Mouse (Mus musculus) adrenal gland, adult (tissue): ENCODE measurements around the gene Nipa1.
"Not testable (repeated sequence)": the region's sequence is repeated elsewhere in the genome, so short reads cannot be mapped to it uniquely, and the experiment has no call there.

Experiments
- DNase-seq, 2 experiments: peaks; one replicate each; pipeline ENCODE4 v3.0.0; 2022 to 2023; ENCODE audit warnings: low spot score in 1 of 2; ENCODE audit not compliant: inconsistent age in 2 of 2

The Nipa1 gene

DNA sequence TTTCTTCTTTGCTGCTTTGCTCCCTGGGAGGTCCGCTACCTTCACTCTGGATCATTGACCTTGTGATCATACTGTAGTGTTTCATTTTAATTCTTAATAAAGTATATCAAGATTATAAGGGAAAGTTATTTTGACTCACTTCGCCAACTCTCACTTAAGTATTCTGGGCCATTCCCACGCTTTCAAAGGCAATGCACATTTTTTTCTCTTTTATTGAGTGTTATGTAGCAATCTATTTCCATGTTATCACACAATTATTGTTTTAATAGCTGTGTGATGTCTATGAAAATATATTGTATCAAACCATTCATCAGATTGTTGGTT, at the start of gene Nipa1:
Nipa1 (minus strand) TSS at position 25 of the 324 bp plus-strand sequence.
- no peak for DNase-seq

DNA sequence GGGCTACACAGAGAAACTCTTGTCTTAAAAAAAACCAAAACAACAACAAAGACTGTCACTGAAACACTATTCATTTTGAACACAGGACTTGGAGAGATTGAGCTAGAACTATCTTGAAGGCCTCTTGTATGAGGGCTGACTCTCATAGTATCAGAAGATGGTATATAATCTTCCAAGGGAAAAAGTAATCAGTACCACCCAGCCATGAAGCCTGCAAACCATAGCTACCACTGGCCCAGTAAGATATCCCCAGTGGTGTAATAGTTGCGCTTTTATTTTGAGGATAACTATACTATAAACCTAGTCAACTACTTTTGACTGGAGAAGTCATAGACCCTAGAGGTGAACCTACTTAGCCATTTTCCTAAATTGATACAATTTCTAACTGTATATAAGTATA, 46.9 kb upstream of the Nipa1 start:
- DNase-seq, result no peak

DNA sequence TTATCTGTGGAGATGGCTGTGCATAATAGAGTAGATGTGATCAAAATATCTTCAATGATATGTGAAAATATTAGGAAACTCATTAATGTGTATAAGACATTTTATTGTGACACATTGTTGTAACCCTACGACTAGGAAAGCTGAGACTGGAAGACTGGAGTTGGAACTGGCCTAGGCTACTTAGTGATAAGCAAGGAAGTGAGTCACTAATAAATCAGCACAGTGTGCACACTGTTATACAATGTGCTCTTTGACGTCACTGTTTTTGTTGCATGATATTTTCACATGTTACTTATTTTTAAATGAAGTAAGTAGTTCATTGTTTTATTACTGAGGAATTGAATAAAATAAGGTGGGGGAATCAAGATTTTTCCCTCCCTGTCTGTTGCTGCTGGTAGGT, 46.4 kb upstream of the Nipa1 start:
- DNase-seq, result peak; percentile 19 to 71

DNA sequence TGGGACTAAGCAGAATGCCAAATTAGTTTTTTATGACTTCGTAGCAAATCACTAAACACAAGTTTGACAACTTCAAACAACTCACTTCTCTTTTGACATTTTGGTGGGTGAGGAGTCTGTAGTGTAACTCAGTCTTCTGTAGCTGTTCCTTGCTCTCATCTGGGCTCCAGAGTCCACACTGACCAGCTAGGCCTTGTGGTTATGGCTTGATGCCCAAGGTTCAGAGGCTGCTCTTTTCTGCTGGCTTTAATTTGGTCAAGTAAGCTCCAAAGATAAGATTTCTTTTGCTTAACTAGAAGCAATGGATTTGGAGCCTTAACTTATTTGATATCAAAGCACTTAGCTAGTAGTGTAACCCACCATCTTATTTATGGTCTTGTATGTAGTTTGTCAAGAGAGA, 45.1 kb upstream of the Nipa1 start:
- peak; percentile 78 to 86 for DNase-seq

DNA sequence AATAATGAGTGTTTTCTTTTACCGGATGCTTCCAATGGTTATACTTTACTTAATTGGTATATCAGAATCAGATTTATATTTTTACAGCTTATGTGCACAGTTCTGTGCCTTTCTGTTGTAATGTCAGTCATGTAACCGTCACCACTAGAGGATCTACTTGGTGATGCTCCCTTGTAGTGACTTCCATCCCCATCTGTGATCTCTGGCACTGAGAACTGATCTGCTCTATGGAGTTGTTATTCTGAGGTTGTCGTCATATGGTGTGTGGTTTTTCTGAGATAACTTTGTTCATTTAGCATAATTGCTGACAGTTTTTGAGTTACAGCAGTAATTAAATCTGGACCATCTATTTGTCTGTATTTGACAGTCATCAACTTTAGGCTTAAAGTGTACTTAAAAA, 35.6 kb upstream of the Nipa1 start:
- DNase-seq, result peak in 1 of 2 experiments; percentile 14

DNA sequence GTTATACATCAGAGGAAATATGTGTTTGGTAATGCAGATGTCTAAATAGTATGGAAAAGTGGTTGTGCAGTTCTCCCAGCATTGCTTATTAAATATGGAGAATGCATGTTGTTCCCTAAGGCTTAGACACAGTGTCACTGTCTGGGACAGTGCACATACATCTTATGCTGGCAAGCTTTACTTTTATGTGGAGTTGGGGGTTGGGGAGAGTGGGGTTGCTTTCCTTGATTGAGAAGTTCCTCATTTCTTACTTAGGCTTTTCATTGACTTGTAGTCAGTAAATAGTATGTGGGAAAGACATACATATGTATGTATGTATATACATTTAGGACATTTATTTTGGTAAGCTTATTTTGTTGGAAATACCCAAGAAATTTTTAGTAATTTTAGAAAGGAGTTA, 33.2 kb upstream of the Nipa1 start:
- DNase-seq, result no peak

DNA sequence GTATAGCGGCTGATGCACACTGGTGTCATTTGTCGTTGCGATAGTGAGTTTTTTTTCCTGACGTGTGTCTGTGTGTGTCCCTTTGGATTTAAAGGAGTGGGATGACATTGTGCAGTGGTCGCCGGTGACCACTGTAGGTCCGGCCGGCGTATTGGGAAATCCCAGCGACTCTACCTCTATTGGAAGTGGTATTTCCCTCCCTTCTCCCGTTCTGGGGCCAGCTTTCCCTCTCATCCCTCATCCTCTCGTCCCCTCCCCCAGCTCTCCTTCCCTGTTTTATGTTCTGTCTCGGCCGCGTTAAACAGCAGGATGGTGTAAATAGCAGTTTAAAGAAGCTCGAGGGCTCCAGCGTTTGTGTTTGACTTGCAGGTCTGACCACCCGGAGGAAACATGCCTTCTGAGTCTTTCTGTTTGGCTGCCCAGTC, 30.7 kb upstream of the Nipa1 start:
- DNase-seq, result peak; percentile 45 to 84

DNA sequence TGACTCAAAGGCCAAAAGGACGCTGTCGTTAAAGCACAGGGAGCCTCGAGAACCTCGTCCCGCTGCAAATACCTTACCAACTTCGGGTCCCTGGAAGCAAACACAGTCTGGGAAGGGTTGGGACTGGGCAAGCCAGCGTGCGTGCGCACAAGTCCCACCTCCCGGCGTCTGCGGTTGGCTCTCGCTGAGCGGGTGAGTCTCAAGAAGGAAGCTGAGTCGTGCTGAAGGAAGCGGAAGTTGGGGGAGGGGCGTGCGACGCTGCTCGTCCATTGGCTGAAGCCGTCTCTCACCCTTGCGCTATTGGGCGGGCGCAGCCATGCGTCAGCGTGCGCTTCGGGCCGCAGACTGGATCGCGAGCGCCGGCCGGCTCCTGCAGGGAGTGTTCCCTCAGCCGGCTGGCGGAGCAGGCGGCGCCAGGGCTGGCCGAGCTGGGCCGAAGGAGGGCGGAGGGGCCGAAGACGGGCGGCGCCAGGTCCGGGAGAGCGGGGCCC, 30.1 kb upstream of the Nipa1 start, which contains the start of gene Herc2:
Herc2 (plus strand) TSS at position 366 of the 491 bp plus-strand sequence.
- peak; percentile 99 to 100 for DNase-seq

DNA sequence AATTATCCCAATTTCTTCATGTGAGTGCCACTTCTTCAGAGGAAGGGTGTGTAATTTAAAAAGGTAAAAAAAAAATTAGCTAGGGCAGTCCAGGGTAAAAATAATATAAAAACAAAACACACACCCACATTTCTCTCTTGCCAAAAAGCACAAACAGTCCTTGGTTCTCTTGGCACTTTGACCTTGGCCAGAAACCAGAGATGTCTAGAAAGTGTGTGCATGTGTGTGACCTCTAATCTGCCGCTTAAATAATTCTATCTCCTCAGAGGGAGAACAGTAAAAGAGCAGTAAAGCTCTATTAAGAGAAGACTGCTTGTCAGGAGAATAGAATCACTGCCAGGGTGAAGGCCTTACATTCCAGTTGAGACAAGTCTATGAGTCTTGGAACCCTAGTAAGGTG, 27.4 kb upstream of the Nipa1 start:
- DNase-seq, result peak in 1 of 2 experiments; percentile 58

DNA sequence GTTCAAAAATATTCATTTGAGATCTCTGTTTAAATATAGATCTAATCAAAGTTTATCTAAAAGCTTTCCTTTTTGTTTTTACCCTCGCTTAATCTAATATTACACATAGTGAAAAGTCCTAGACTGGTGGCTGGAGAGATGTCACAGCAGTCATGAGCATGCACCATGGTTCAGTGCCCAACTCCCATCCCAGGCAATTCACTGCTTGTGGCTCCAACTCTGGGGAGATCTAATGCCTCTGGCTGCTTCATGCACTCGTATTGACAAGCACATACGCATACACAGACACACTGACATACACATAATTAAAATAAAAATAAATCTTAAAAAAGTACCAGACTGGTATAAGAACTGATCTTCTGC, 24.5 kb upstream of the Nipa1 start:
- DNase-seq, result no peak

DNA sequence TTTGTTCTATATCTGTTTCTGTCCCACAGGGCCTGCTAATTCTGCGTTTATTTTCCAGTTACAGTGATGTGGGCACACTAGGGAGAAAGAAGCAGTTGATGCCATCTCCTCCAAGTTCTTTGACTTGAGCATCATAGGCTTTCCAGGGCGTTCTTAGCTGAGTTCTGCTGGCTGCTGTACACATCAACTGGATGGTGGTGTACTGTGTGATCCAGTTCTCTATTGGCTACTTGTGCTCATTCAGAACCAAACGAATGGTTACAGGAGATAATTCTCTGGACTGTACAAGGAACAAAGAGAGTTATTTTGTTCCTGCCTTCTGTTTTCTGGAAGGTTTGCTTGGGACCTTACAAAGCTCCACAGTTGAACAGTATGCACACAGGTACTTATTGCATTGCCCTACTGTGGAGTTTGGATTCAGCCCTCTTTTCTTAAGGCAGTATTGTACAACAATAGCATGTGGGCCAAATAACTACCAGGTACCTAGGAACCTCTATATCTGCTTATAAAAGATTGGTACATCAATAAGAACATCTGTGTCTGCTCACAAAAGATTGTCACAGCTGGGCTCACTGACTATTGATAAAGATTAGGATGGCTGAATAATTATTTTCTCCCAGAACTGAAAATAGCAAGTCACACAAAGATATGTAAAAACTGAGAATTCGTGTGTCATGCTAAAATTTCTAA, 24.0 kb upstream of the Nipa1 start:
- DNase-seq, result no peak

DNA sequence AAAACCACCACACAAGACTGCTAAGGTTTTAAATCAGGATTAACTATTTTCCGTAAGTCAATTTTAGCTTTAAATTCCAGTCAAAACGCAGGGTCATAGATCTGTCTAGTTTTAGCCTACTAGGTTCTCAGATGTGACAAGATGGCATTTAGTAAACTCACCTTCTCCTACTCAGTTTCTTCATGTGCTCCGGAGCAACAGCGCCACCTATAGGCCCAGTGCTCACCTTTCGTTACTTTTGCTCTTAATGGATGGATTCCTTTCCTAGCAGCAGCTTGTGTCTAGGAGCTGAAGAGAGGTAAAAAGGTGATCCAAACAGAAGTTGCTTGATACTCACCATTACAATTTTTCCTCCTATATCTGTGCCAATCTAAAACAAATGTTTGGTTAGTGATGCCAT, 22.6 kb upstream of the Nipa1 start:
- DNase-seq, result peak; percentile 68 to 91

DNA sequence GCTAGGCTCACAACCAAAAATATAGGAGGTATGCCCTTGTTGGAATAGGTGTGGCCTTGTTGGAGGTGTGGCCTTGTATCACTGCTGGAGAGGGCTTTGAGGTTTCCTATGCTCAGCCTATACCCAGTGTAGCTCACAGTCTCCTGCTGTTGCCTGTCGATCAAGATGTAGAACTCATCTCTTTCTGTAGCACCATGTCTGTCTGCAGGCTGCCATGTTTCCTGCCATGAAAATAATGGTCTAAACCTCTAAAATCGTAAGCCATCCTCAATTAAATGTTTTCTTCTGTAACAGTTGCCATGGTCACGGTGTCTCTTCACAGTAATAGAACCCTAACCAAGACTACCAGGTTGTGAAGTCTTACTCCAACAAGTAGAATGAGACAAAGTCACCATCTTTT, 3.8 kb upstream of the Nipa1 start:
- DNase-seq, result no peak

DNA sequence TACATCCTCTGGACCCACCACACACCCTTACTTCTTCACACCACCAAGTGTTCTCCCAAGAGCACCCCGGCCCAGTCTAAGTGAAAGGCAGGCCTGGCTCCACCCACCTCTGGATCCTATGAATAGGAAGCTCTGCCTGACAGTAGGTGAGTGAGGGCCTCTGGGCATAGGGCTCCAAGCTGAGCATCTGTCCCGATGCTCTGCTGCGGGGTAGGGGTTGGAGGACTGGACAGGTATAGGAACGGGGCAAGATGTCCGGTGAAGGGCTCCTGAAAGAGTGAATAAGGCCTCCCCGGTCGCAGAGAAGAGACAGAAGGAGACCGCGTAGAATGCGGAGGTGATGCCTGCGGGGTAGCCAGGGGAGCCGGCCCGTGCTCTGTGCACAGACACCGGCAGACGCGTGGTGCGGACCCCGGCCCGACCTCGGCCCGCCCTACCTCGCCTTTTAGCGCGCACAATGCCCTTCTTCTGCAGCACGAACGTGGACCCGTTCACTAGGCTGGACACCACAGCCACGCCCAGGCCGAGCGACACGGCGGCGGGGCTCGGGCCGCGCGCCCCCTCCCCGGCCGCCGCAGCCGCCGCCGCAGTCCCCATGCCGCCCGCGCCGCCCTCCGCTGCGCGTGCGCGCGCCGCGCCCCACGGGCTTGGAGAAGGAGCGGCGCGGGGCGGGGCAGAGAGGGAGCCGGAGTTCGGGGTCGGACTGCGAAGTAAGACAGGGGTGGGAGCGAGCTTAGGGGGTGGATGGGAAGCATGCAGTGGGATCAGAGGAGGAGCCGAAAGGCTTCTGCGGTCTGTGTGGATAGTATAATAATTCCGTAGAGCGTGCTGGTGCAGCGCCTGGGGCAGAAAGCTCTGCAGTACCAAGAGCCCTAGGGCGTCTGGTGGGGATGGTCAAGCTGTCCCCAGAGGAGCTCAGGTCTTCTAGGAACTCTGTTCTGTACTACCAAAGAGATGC, 503 bp downstream of the Nipa1 start:
- DNase-seq, result peak; percentile 75 to 89

DNA sequence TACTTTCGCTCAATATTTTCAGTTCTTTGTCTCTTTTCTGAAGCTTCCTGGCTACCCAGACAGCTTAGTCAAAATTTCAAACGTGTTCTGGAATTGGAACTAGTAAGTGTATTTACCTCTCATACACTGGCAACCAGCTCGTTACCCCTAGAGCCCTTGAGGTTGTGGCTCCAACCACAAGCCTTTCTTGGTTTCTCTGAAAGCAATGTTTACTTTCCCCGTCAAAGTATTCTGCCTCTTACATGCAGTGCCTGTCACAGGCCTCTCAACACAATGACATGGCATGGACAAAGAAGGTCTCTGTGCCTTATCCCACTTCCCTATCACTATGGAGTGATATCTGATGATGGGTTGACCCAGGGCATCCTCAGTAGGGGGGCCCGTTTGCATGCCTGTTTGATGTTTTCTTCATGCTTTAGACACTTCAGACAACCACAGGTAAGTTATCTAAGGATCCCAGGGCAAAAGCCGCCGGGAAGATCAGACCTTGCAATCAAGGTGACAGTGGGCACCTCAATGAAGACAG, 1.2 kb downstream of the Nipa1 start:
- DNase-seq, result no peak

DNA sequence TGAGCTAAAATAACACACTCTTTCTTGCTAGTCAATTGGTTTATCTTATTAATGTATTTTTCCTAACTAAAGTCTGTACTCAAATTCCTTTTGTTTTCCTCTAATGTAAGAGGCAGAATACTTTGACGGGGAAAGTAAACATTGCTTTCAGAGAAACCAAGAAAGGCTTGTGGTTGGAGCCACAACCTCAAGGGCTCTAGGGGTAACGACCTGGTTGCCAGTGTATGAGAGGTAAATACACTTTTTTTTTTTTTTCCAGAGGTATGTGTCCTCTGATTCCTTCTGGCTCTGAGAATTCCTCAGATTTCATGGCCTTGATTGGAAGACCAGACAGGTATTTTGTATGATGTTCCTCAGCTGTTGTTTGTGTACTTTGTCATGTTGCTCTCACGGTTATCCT, 2.0 kb downstream of the Nipa1 start:
- no peak for DNase-seq

DNA sequence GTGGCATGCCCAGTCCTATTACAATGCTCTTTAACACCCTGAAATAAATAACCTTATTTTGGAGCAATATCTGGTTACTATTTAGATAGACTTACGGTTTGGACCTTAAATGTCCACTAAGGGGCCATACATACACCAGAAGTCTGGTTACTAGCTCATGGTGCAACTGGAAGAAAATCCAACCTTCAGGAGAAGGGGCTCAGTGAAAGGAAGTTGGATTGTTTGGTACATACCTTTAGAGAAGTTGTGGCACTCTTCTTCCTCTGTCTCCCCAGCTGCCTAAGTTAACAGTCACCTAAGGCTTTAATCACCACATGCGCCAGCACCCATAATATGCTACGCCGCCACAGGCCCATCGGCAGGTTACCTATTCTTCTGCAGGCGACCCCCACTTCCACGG, 3.9 kb downstream of the Nipa1 start:
- DNase-seq, result no peak

DNA sequence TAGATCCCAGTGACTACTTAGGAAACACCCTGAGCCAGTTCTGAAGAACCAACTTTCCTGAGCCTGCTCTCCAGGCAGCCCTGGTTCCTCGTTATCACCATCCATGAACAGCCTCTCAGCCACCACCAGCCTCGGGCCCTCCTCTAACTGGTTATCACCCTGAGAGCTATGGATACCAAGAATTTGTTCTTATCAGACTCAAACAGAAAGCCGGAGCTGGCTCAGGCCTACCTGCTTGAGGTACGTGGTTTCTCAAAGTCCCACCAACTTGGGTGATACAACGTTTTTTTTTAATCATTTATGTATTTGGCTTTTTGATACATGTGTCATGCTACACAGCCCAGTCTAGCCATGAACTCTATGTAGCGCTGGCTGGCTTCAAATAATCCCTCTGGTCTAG, 4.6 kb downstream of the Nipa1 start:
- no peak for DNase-seq

DNA sequence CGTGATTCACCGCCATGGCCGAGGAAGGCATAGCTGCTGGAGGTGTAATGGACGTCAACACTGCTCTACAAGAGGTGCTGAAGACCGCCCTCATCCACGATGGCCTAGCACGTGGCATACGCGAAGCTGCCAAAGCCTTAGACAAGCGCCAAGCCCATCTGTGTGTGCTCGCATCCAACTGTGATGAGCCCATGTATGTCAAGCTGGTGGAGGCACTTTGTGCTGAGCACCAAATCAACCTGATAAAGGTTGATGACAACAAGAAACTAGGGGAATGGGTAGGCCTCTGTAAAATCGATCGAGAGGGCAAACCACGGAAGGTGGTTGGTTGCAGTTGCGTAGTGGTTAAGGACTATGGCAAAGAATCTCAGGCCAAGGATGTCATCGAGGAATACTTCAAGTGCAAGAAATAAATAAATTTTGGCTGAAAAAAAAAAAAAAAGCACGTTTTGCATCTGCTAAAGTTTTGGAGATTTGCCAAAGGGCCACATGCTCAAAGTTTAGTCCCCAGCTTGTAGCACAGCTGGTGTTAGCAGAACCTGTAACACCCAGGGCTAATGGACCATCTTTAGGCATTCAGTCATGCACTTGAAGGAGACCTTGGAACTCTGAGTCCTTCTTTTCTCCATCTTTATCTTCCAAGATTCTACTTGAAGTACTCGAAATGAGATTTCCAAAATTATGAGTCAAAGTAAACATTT, 5.6 kb downstream of the Nipa1 start:
- DNase-seq, result not testable (repeated sequence)

DNA sequence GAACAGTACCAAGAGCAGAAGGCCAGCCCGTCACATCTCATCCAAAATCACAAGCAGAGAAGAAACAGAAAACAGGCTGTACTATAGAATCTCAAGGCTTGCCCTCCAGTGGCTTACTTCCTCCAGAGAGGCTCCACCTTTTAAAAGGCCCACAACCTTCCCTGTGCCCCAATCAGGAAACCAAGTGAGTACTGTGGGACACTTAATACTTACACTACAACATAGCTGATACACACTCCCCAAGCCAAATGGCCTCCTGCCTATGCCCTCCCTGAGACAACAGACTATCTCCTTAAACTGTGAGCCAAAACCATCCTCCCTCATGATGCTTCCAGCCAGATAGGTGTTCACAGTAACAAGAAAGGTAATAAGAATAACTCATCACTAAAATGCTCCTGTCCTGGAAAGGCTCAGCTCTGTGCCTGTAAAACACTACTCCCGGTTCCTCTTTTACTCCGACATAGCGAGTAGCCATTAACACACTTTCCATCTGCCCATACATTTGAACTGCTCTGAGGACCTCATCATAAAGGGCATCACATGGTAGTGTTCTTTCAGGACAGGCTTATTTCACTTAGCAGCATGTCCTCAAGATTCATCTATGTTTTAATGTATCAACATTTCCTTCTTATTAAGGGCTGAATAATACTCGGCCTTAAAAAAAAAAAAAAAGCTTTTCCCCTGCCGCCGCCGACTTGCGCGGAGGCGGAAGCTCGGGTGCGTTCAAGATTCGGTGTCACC, 6.3 kb downstream of the Nipa1 start:
- no peak for DNase-seq

DNA sequence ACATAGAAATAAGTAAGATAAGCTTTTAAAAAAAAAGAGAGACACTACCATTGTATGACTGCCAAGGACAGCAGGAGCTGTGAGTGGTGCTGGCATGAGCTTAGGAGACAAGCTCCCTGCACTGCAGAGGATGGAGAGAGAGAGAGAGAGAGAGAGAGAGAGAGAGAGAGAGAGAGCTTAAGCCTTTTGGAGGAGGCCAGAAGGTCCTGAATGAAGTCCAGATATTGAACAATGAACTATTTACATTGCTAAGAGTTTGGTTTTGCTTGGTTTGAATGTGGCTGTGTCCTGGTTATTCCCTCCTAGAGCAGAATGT, 8.8 kb downstream of the Nipa1 start:
- no peak for DNase-seq
